Mouse (Mus musculus) cerebellum, postnatal 4 days (tissue): ENCODE results near the gene Pi4k2b.
"Not testable (repeated sequence)": the region's sequence is repeated elsewhere in the genome, so short reads cannot be mapped to it uniquely, and the experiment has no call there.

Experiments
- DNase-seq, 2 experiments: peaks; one replicate each; pipeline ENCODE4 v3.0.0; 2022; ENCODE audit warnings: low spot score in 2 of 2, mixed read lengths in 1 of 2

Pi4k2b gene

GRCm38 (mm10) chr5:52741391-52742111 is at the start of gene Pi4k2b:
TSS of gene Pi4k2b (plus strand) at chr5:52741574.
- peak; percentile 25 to 71 for DNase-seq

DNA sequence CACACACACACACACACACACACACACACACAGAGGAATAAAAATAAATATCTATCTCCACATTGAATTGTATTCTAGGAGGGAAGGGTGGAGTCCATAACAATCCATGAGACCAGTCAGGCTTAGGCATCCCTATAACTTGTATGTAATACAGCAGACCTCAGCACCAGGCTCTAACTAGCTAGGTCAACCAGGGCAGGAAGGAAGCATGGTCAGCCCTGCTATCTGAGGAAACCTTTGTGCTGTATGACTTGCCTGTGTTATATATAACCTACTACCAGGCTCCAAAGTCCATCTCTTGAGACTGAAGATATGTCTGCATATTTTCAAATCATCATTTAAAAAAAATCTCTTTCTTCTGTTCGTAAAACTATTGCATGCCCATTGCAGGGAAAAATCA is 44.1 kb upstream of the Pi4k2b start:
- no peak for DNase-seq

GRCm38 (mm10) chr5:52697882-52698440 is 43.4 kb upstream of the Pi4k2b start:
- DNase-seq: not testable (repeated sequence)

DNA sequence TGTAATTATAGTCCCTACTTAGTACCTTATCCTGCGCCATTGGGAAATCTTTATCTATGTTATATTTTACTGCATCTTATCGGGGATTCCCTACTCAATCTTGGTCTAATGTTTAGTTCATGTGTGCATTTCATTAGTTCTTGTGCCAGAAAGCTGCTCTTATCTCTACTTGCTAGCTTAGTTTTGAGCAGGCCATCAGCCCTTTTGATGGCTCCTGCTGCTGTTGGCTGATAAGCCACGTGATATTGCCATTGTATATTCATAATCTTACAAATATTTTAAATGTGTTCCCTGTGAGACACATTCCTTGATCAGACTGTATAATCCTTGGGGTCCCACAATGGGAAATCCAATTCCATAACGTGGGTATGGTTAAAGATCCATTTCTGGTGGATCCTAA is 36.8 kb upstream of the Pi4k2b start:
- no peak for DNase-seq

- no peak for DNase-seq
Measured at GRCm38 (mm10) chr5:52712704-52713103, 28.7 kb upstream of the Pi4k2b start.

DNA sequence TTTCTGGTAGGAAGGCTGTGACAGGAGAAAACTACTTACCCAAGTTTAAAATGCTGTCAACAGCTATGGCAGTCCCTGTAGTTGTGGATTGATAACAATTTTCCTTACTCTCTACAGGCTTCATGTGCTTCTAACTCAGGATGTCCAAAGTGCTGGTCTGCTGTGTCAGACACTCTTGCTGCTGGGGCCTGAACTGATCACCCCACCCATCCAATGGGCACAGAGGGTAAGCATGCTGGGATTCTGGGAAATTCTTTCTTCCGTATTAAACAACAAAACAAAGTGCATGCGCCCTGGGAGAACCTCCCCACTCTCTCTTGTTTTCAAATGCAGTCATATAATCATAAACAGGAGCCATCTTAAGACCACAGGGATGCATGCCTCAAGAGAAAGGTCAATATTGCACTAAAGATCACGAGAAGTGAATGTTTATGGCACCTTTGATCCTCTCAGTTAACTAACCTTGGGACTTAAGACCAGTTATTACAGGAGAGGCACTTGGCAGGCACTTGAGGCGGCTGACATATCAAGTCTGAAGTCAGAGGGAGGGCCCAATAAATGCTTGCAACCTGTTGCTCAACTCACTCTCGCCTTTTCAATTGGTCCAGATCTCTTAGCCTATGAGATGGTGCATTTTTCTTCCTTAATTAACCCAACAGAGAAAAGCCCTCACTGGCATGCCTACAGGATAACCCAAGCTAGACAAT is 24.5 kb upstream of the Pi4k2b start:
- DNase-seq: no peak

- no peak for DNase-seq
Measured at GRCm38 (mm10) chr5:52721003-52721402, 20.4 kb upstream of the Pi4k2b start.

- no peak for DNase-seq
Measured at GRCm38 (mm10) chr5:52727747-52728146, 13.6 kb upstream of the Pi4k2b start.

DNA sequence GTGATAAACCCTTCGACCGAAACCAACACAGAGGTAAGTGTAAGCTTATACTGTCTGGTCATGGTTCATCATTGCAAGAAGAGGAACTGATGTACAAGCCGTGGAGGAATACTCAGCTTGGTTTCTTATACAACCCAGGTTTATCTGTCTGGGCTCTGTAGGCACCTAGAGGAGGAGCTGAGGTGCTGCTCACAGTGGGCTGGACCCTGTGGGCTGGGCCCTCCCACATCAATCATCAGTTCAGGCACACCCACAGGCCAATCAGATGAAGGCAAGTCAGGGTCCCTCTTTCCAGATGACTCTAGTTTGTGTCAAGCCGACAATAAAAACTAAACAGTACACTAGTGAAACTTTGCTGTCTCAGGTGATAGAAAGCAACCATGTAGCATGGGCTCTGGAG is 8.6 kb upstream of the Pi4k2b start:
- DNase-seq: no peak

- DNase-seq: no peak
Measured at GRCm38 (mm10) chr5:52736046-52736445, 5.3 kb upstream of the Pi4k2b start.

DNA sequence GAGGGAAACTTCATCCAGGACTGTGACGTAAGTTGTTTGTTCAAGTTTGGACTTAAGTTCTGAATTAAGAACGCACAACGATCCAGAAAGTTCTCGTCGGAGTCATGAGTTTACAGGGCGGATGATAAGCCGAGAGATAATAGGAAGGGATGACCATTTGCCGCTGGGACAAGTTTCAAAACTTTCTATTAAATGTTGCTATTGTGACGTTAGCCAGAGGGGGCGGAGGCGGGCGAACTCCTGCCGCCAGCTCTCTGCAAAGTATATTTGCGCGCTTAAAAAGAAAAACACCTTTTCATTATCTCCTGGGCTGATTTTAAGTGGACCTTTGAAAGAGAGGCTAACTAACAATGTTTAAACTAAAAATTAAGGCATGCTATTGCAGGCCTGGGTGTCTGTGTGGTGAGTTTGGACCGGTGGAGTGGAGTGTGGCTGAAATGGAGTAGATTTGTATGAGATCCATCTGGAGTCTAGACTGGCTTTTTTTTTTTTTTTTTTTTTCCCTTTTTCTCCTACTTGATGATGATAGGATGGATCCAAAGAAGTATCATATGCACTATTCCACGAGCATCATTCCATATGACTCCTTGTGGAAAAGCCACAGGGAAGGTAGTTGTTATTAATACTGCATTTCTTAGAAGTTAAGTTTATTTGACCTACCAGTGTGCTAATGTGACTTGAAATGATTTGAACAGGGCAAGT is 889 bp downstream of the Pi4k2b start:
- DNase-seq: peak in 1 of 2 experiments; percentile 15

DNA sequence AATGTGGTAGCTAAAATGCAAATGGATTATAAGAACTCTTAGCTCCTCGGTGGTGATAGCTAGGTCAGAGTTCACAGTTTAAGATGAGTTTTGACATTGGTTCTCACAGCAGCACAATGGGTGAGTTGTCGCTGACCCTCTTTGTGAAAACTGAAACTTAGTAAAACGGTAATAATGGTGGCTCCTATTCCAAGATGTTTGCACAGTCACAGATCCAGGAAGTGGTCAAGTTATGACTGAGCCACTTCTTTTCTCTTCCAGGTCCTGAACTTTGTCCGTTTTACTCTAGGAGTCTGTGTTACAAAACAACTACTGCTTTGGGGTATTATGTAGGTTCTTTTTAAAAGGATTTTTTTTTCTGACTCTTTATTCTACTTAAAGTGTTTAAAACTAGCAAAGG is 1.9 kb downstream of the Pi4k2b start:
- DNase-seq: no peak

DNA sequence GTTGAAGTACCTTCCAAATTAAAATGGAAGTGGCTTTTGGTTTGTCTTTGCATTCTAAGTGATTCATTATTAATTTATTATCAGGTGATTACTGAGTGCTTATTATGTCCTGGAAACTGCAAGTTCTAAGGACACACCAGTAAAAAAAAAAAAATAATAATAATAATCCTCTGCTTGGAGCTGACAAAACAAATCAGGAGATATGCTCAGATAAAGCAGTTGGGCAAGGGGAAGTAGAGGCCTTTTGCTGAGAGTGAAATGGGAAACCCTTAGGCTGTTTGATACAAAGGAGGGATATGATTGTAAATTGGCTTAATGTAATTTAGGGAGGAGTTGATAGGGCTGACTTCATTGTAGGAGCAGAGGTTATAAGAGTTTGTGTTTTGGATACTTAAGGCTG is 5.5 kb downstream of the Pi4k2b start:
- DNase-seq: no peak

GRCm38 (mm10) chr5:52748732-52749131 is 7.4 kb downstream of the Pi4k2b start:
- no peak for DNase-seq

GRCm38 (mm10) chr5:52753146-52753545 is 11.8 kb downstream of the Pi4k2b start:
- no peak for DNase-seq

GRCm38 (mm10) chr5:52754196-52754595 is 12.8 kb downstream of the Pi4k2b start:
- DNase-seq: no peak

DNA sequence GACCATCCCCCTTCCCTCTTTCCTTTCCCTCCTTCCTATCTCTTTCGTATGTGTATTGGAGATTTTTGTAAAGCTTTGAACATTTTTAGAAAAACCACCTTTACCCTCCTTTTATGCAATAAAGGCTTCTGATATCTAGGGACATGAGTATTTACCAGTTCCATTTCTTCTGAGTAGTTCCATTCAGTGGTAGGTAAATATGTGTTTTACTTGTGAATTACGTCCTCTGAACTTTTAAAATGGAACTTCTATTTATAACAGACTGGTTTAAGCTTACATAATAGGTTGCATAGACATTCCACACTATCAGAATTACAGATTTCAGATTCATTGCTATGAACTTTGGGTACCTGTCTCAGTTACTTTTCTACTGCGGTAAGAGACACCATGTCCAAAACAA is 14.0 kb downstream of the Pi4k2b start:
- no peak for DNase-seq

DNA sequence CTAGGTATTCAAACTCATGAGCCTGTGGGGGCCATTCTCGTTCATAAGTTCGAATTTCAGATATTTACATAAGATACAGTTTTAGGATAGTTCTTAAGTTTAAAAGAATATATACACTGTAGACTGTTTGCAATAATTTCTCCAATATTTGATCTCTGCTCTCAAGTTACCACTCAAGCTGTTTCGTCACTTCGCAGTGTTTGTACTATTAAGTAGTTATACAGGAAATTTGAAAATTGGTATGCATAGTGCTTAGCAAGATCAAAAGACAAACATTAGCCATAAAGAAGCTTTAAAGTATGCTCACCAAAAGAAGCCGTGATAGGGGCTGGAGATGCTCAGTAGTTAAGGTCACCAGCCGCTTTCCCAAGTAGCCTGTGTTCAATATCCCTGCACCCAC is 14.6 kb downstream of the Pi4k2b start:
- no peak for DNase-seq

- DNase-seq: no peak
Measured at GRCm38 (mm10) chr5:52762586-52762985, 21.2 kb downstream of the Pi4k2b start.

DNA sequence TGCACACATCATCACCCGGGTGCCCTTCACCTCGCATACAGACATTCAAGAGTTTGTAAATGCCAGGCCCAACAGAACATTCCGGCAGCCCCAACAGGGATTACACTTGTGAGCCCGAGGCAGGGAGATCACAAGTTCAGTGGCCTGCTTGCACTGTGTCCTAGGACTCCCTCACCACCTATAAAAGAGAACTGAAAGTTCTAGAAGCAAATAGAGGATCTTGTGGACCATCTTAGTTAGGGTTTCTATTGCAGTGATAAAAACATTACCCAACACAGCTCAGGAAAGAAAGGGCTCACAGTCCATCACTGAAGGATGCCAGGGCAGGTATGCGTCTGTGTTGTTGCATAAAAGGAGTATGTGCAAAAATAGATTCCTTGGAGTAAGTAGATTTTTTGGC is 32.9 kb downstream of the Pi4k2b start:
- no peak for DNase-seq

DNA sequence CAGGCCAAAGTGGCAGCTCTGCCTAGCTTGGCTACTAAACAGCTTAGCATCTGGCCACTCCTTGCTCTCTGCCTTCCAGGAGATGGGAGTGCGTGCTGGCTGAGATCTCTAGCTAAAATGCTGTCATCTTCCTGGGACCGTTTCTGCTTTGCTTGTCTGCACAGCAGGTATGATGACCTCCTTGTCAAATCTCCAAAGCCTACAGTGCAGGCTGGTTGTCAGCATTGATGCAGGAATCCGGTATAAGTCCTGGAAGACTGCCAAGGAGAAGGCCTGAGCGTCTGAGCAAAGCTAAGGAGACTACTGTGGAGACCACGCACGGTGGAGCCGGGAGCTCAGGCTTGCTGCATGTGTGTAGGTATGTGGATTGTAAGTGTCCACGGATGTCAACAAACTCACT is 33.9 kb downstream of the Pi4k2b start, which contains the start of gene Zcchc4:
Gene Zcchc4, plus strand, starts transcription at position 173 of the 400 bp plus-strand sequence.
- DNase-seq: no peak
